Mouse (Mus musculus) midbrain, embryonic 12.5 days (tissue): Measurements from ENCODE around the gene Armc2. TPM values are rescaled to one million over a fixed set of nuclear protein-coding genes. Genes with fewer than 3 reads are reported as not detected.

Experiments
- ATAC-seq: fragments of 200-750 bp; cut with Nextera tagmentation; 2 replicates; pipeline ENCODE4 v1.8.0; 2017; ENCODE audit warnings: low read depth, moderate TSS enrichment, moderate library complexity; ENCODE audit not compliant: low FRiP score
- H3K27ac ChIP-seq: fragments of 300-500 bp; sonication (generic); replicated peaks from 2 replicates; pipeline ENCODE4 v1.5.1; 2016; ENCODE audit warnings: mild to moderate bottlenecking
- H3K27me3 ChIP-seq: fragments of 300-500 bp; sonication (generic); 2 replicates; pipeline ENCODE4 v1.6.1; 2016; ENCODE audit warnings: mild to moderate bottlenecking
- H3K36me3 ChIP-seq: fragments of 300-500 bp; sonication (generic); 2 replicates; pipeline ENCODE4 v1.6.1; 2016
- H3K4me1 ChIP-seq: fragments of 300-500 bp; sonication (generic); 2 replicates; pipeline ENCODE4 v1.6.1; 2016
- H3K4me2 ChIP-seq: fragments of 300-500 bp; sonication (generic); replicated peaks from 2 replicates; pipeline ENCODE4 v1.6.1; 2016; ENCODE audit warnings: mild to moderate bottlenecking, moderate library complexity
- H3K4me3 ChIP-seq: fragments of 300-500 bp; sonication (generic); 2 replicates; pipeline ENCODE4 v1.5.1; 2016; ENCODE audit warnings: mild to moderate bottlenecking
- H3K9ac ChIP-seq: fragments of 300-500 bp; sonication (generic); replicated peaks from 2 replicates; pipeline ENCODE4 v1.6.1; 2016; ENCODE audit warnings: mild to moderate bottlenecking, moderate library complexity
- H3K9me3 ChIP-seq: fragments of 300-500 bp; sonication (generic); 2 replicates; pipeline ENCODE4 v1.6.1; 2016; ENCODE audit warnings: mild to moderate bottlenecking
- WGBS: fragments of 180-500 bp; shearing (Covaris S2); methylation state at CpG from one replicate; pipeline ENCODE4 v1.1.7; 2016; 5-methylcytosine and 5-hydroxymethylcytosine counted together
- polyA plus RNA-seq: library from polyadenylated mRNA; unstranded; fragments of >200 nt; fragmentation: Nextera tagmentation; extraction: Ambion mirVana; gene quantifications from 2 replicates; pipeline ENCODE4 v1.2.1, GENCODE M21; 2016

Gene Armc2
- polyA plus RNA-seq, 1 experiment from 2014 or later = 3.0 TPM

DNA sequence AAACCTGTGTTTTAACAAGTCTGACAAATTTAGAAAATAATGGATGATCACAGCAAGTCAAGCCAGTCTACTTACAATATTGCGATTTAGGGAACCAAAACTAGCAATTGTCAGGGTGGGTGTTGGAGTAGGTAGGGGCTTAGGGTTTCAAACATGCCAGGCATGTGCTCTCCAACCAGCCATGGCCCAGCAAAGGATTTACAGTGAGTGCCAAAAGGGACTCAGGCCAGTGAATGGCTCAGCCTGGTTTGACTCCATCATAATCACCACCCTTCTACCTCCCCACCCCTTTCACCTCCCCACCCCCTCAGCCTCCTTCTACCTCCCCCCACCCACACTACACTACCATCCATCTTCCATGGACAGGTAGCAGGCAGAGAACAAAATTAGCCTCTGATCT is 138.6 kb downstream of the Armc2 start:
- H3K9me3 ChIP-seq = no peaks in the 10 kb centered on the region
- H3K27me3 ChIP-seq = no peaks in the 10 kb centered on the region
- no peak overlapping the region for H3K9ac ChIP-seq
- no peak overlapping the region for H3K4me3 ChIP-seq
- no peak overlapping the region for H3K4me2 ChIP-seq
- 93% methylated on average over 1 of the region's 1 CpGs for WGBS
- no peak for ATAC-seq
- H3K4me1 ChIP-seq = peaks cover 6% of the 10 kb centered on the region; the same call in 1 of the 2 replicates
- H3K36me3 ChIP-seq = no peaks in the 10 kb centered on the region
- no peak overlapping the region for H3K27ac ChIP-seq

DNA sequence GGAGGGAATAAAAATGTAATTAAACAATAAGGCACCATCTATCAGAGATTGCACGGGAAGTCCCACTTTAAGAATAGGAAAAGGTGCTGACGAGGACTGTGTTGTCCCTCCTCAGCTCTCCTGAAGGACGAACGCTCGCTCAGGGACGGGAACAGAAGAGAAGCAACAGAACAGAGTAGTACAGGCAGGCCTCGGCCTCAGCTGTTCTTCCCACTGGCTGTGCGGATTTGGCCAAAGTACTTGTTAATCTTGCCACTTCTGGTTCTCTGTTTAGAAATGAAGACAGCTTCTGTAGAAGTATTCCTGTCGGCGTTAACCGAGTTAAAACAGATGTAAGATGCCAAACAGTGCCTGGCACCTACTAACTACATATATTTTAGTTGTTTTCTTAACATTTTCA is 139.9 kb downstream of the Armc2 start:
- Histone ChIP-seq H3K9ac (no peak overlapping the region), H3K36me3 (no peaks in the 10 kb centered on the region), H3K4me2 (no peak overlapping the region), H3K27me3 (no peaks in the 10 kb centered on the region), H3K4me3 (no peak overlapping the region), H3K27ac (no peak overlapping the region), H3K4me1 (peaks cover 4% of the 10 kb centered on the region; the same call in 1 of the 2 replicates), H3K9me3 (no peaks in the 10 kb centered on the region)
- WGBS = 87% methylated on average over 11 of the region's 11 CpGs
- no peak for ATAC-seq

- Histone ChIP-seq H3K4me1 (peaks cover 3% of the 10 kb centered on the region; the same call in 1 of the 2 replicates), H3K4me2 (no peak overlapping the region), H3K9me3 (no peaks in the 10 kb centered on the region), H3K27ac (no peak overlapping the region), H3K4me3 (no peak overlapping the region), H3K36me3 (no peaks in the 10 kb centered on the region), H3K9ac (no peak overlapping the region), H3K27me3 (no peaks in the 10 kb centered on the region)
- ATAC-seq = no peak
Observed at GRCm38 (mm10) chr10:41875624-41876023, 142.6 kb downstream of the Armc2 start.

DNA sequence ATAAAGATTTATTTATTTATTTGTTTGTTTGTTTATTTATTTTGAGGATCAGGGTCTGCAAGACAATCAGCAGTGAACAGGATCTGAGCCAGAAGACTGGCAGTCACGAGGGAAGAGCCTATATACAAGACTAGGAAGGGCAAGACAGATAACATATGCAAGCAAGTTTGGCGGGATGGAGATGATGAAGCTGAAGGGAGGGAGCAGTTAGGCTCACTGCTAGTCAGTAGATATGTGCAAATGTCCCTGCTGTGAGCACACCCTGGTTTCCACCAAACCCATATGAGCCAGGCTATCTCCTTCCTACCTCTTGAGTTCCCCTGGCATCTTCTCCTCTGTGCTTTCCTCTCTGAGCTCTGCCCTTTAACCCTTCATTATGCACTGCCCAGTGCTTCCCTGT is 146.7 kb downstream of the Armc2 start:
- WGBS = 72% methylated on average over 2 of the region's 2 CpGs
- ATAC-seq = no peak
- no peaks in the 10 kb centered on the region for H3K9me3 ChIP-seq
- H3K4me1 ChIP-seq = peaks cover 9% of the 10 kb centered on the region
- no peak overlapping the region for H3K4me3 ChIP-seq
- no peak overlapping the region for H3K4me2 ChIP-seq
- no peaks in the 10 kb centered on the region for H3K27me3 ChIP-seq
- H3K36me3 ChIP-seq = no peaks in the 10 kb centered on the region
- no peak overlapping the region for H3K27ac ChIP-seq
- H3K9ac ChIP-seq = no peak overlapping the region

DNA sequence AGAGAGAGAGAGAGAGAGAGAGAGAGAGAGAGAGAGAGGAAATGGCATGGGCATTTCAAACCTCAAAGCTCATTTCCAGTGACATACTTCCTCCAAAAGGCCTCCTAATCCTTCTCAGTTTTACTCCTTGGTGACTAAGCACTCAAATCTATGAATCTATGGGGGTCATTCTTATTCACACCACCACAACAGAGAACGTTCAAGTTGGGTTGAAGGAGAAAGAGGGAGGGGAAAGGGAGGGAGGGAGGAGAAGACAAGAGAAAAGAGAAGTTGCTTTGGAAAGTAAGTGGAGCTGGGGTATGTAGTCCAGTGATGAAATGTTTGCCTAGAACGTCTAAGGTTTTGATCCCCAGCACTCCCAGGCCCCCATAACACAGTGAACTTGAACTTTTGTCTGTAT is 148.1 kb downstream of the Armc2 start:
- Histone ChIP-seq H3K36me3 (no peaks in the 10 kb centered on the region), H3K4me1 (peaks cover 13% of the 10 kb centered on the region), H3K9me3 (no peaks in the 10 kb centered on the region), H3K27me3 (no peaks in the 10 kb centered on the region), H3K4me3 (no peak overlapping the region), H3K27ac (no peak overlapping the region), H3K4me2 (no peak overlapping the region), H3K9ac (no peak overlapping the region)
- ATAC-seq = no peak
- WGBS = 38% methylated on average over 2 of the region's 2 CpGs

- no peaks in the 10 kb centered on the region for H3K36me3 ChIP-seq
- WGBS = 87% methylated on average over 5 of the region's 5 CpGs
- no peak overlapping the region for H3K4me3 ChIP-seq
- H3K9ac ChIP-seq = no peak overlapping the region
- H3K9me3 ChIP-seq = no peaks in the 10 kb centered on the region
- no peak for ATAC-seq
- H3K27me3 ChIP-seq = no peaks in the 10 kb centered on the region
- H3K4me1 ChIP-seq = peaks cover 13% of the 10 kb centered on the region
- H3K4me2 ChIP-seq = no peak overlapping the region
- H3K27ac ChIP-seq = no peak overlapping the region
Observed at GRCm38 (mm10) chr10:41867956-41868355, 150.3 kb downstream of the Armc2 start.

DNA sequence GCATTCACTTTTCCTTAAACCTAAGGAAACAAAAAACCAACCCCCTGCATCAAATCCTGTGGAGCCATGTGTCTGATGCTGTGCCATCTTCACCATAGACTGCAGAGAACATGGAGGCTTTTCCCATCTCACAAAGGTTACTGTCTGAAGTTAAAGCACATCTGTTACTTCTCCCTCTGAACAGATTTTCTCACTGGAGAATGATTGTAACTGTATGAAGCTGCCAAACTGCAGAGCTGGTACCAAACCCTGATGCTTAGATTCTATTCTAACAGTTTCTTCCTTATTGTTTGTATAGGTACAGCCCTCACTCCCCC is 151.4 kb downstream of the Armc2 start:
- peaks cover 12% of the 10 kb centered on the region for H3K4me1 ChIP-seq
- H3K4me2 ChIP-seq = no peak overlapping the region
- no peak overlapping the region for H3K27ac ChIP-seq
- no peak overlapping the region for H3K9ac ChIP-seq
- no peaks in the 10 kb centered on the region for H3K9me3 ChIP-seq
- ATAC-seq = no peak
- no peaks in the 10 kb centered on the region for H3K36me3 ChIP-seq
- no peaks in the 10 kb centered on the region for H3K27me3 ChIP-seq
- H3K4me3 ChIP-seq = no peak overlapping the region

- H3K36me3 ChIP-seq = no peaks in the 10 kb centered on the region
- no peaks in the 10 kb centered on the region for H3K27me3 ChIP-seq
- peaks cover 9% of the 10 kb centered on the region for H3K4me1 ChIP-seq
- no peak overlapping the region for H3K4me3 ChIP-seq
- WGBS = 62% methylated on average over 3 of the region's 3 CpGs
- no peak overlapping the region for H3K27ac ChIP-seq
- no peaks in the 10 kb centered on the region for H3K9me3 ChIP-seq
- no peak overlapping the region for H3K9ac ChIP-seq
- no peak overlapping the region for H3K4me2 ChIP-seq
- no peak for ATAC-seq
Observed at GRCm38 (mm10) chr10:41866069-41866837, 152.0 kb downstream of the Armc2 start.

Other genes starting within 250 kb of the Armc2 start
- gene Cep57l1, start 208.6 kb downstream of the Armc2 start, polyA plus RNA-seq = 21.1 and 22.8 TPM in 2 replicates
- gene Sesn1, start 208.5 kb downstream of the Armc2 start, polyA plus RNA-seq = 25.5 and 27.3 TPM in 2 replicates